Mouse (Mus musculus) stomach, embryonic 16.5 days (tissue): ENCODE results near the gene Fbxw5. TPM values are rescaled to one million over a fixed set of nuclear protein-coding genes. Genes with fewer than 3 reads are reported as not detected.

Experiments
- ATAC-seq: fragments of 200-750 bp; cut with Nextera tagmentation; 2 replicates; pipeline ENCODE4 v1.8.0; 2017; ENCODE audit warnings: moderate number of reproducible peaks, moderate TSS enrichment; ENCODE audit not compliant: insufficient read depth, low FRiP score
- H3K27ac ChIP-seq: fragments of 300-500 bp; sonication (generic); 2 replicates; pipeline ENCODE4 v1.5.1; 2014; ENCODE audit warnings: low read length
- H3K27me3 ChIP-seq: fragments of 300-500 bp; sonication (generic); 2 replicates; pipeline ENCODE4 v1.6.1; 2014; ENCODE audit warnings: low read length, control low read depth, mixed read lengths; ENCODE audit not compliant: control insufficient read depth, insufficient read depth
- H3K36me3 ChIP-seq: fragments of 300-500 bp; sonication (generic); 2 replicates; pipeline ENCODE4 v1.6.1; 2014; ENCODE audit warnings: low read length; ENCODE audit not compliant: control insufficient read depth, insufficient read depth
- H3K4me1 ChIP-seq: fragments of 300-500 bp; sonication (generic); 2 replicates; pipeline ENCODE4 v1.6.1; 2014; ENCODE audit warnings: low read length, control low read depth, mixed read lengths; ENCODE audit not compliant: control insufficient read depth, insufficient read depth
- H3K4me2 ChIP-seq: fragments of 300-500 bp; sonication (generic); 2 replicates; pipeline ENCODE4 v1.6.1; 2014; ENCODE audit warnings: low read depth, low read length, mixed read lengths
- H3K4me3 ChIP-seq: fragments of 300-500 bp; sonication (generic); replicated peaks from 2 replicates; pipeline ENCODE4 v1.5.1; 2014; ENCODE audit warnings: mild to moderate bottlenecking, low read length
- H3K9ac ChIP-seq: fragments of 300-500 bp; sonication (generic); 2 replicates; pipeline ENCODE4 v1.6.1; 2014; ENCODE audit warnings: low read length
- H3K9me3 ChIP-seq: fragments of 300-500 bp; sonication (generic); replicated peaks from 2 replicates; pipeline ENCODE4 v1.6.1; 2016; ENCODE audit warnings: low read length, control low read depth; ENCODE audit not compliant: control insufficient read depth
- WGBS: fragments of 180-500 bp; shearing (Covaris S2); extraction: QIAGEN DNeasy Blood & Tissue Kit; methylation state at CpG from one replicate; pipeline ENCODE4 v1.1.7; 2014; 5-methylcytosine and 5-hydroxymethylcytosine counted together
- polyA plus RNA-seq: library from polyadenylated mRNA; unstranded; fragments of >200 nt; fragmentation: Nextera tagmentation; extraction: Ambion mirVana; gene quantifications from 2 replicates; pipeline ENCODE4 v1.2.1, GENCODE M21; 2015

The Fbxw5 gene
- polyA plus RNA-seq, 1 experiment from 2014 or later, result 76.5 TPM

DNA sequence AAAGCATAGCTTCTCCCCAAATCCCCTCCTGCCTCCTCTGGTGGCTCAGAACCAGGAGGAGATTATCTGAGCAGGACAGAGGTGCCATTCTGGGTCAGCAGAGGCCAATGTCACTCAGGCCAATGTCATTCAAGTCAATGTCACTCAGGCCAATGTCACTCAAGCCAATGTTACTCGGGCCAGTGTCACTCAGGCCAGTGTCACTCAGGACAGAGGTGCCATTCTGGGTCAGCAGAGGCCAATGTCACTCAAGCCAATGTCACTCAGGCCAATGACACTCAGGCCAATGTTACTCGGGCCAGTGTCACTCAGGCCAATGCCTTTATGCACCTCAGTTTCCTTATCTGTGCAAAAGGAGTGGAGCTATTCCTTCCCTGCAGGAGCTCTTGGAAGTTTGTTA is 28.0 kb upstream of the Fbxw5 start:
- Histone ChIP-seq H3K4me3 (no peak overlapping the region), H3K27me3 (no peaks in the 10 kb centered on the region; the same call in 1 of the 2 replicates), H3K4me1 (no peaks in the 10 kb centered on the region), H3K36me3 (no peaks in the 10 kb centered on the region), H3K27ac (no peak overlapping the region), H3K4me2 (no peak overlapping the region), H3K9me3 (no peaks in the 10 kb centered on the region), H3K9ac (no peak overlapping the region)
- WGBS, result 70% methylated on average over 2 of the region's 2 CpGs
- no peak for ATAC-seq

GRCm38 (mm10) chr2:25477541-25477940 is 23.0 kb upstream of the Fbxw5 start:
- Histone ChIP-seq H3K36me3 (no peaks in the 10 kb centered on the region), H3K9me3 (no peaks in the 10 kb centered on the region), H3K4me2 (no peak overlapping the region), H3K4me3 (no peak overlapping the region), H3K27ac (no peak overlapping the region), H3K4me1 (no peaks in the 10 kb centered on the region), H3K27me3 (no peaks in the 10 kb centered on the region), H3K9ac (no peak overlapping the region)
- WGBS, result 89% methylated on average over 8 of the region's 8 CpGs
- no peak for ATAC-seq

DNA sequence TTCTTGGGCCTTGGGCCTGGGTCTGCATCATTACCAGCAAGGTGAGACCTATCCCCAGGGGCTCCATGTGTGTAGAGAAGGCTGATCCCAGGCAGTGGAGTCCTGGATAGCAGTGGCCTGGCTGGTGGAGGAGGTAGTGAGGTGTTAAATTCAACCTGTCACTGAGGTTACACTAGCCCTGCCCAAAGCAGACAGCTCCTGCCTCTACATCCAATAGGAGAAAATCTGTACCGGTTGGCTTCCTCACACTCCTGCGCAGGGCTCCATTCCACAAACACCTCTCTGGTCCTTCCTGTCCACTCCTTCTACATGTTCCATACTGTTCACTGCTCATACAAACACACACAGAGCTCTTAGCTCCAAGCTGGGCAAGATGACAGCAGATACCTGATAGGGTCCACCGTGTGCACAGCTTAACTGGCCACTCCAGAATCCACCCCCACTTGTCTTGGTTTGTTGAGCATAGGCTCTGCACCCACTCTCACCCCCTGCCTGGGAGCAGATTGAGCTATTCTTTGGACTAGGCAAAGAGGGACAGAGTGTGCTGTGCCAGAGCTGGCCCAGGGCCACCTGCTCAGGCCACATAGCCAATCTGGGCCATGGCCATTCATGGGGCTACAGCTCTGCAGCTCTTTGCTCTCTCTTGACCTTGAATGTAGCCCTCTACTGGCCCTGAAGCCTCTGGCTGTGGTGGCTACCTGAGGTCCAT is 22.4 kb upstream of the Fbxw5 start:
- H3K27me3 ChIP-seq, result no peaks in the 10 kb centered on the region
- H3K4me3 ChIP-seq, result no peak overlapping the region
- no peak overlapping the region for H3K9ac ChIP-seq
- ATAC-seq, result no peak
- no peaks in the 10 kb centered on the region for H3K36me3 ChIP-seq
- no peaks in the 10 kb centered on the region for H3K4me1 ChIP-seq
- WGBS, result 87% methylated on average over 3 of the region's 3 CpGs
- H3K27ac ChIP-seq, result no peak overlapping the region
- H3K4me2 ChIP-seq, result no peak overlapping the region
- H3K9me3 ChIP-seq, result no peaks in the 10 kb centered on the region

DNA sequence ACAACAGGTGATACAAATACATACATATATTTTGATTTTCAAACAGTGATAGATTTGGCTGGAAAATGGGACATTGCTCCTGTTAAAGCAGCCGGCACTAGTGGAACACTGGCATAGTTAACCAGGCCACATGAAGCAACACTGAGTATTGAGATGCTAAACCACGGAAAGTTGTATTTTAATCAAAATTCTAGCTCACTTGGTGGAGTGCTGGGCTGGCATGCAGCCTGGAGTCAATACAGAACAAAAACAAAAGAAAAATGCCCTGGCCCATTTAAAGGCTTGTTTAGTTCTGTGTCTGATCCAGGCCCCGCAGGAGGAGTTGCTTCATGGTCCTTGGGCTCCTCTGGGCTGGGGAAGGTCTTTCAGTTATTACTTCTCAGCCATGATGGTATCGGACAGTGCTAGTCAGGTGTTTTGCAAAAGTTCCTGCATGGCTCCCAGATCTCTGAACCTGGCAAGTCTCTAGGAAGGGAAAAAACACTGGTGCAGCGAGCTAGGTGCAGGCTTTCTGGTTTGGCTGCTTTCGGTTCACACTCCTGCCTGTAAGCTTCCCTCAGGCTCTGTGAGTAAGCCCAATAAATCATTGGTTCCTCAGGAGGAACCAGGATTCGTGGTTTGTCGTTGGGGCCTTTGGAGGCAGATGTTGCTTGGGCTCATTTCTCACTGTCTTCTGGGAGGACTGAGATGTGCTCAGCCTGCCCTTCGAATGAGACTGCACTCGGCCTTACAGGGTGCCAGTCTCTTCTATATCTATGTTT is 20.8 kb upstream of the Fbxw5 start:
- no peak for ATAC-seq
- WGBS, result 54% methylated on average over 10 of the region's 10 CpGs
- Histone ChIP-seq H3K4me1 (no peaks in the 10 kb centered on the region), H3K36me3 (no peaks in the 10 kb centered on the region), H3K9me3 (no peaks in the 10 kb centered on the region), H3K27ac (peak overlapping the region; percentile 78), H3K4me2 (no peak overlapping the region), H3K4me3 (no peak overlapping the region), H3K27me3 (no peaks in the 10 kb centered on the region), H3K9ac (no peak overlapping the region)

- Histone ChIP-seq H3K27ac (peak overlapping the region; percentile 78), H3K36me3 (no peaks in the 10 kb centered on the region), H3K4me3 (no peak overlapping the region), H3K4me1 (no peaks in the 10 kb centered on the region), H3K4me2 (no peak overlapping the region), H3K9ac (no peak overlapping the region), H3K27me3 (no peaks in the 10 kb centered on the region), H3K9me3 (no peaks in the 10 kb centered on the region)
- ATAC-seq, result no peak
- 72% methylated on average over 1 of the region's 1 CpGs for WGBS
These were observed 20.0 kb upstream of the Fbxw5 start for GRCm38 (mm10) chr2:25480541-25480940.

- no peak overlapping the region for H3K27ac ChIP-seq
- no peak overlapping the region for H3K9ac ChIP-seq
- H3K27me3 ChIP-seq, result no peaks in the 10 kb centered on the region
- H3K9me3 ChIP-seq, result no peaks in the 10 kb centered on the region
- 27% methylated on average over 7 of the region's 7 CpGs for WGBS
- no peak overlapping the region for H3K4me2 ChIP-seq
- H3K4me1 ChIP-seq, result no peaks in the 10 kb centered on the region
- H3K36me3 ChIP-seq, result no peaks in the 10 kb centered on the region
- no peak for ATAC-seq
- H3K4me3 ChIP-seq, result no peak overlapping the region
These were observed 17.6 kb upstream of the Fbxw5 start for GRCm38 (mm10) chr2:25482969-25483368.

GRCm38 (mm10) chr2:25484901-25485647 is 15.5 kb upstream of the Fbxw5 start:
- Histone ChIP-seq H3K36me3 (no peaks in the 10 kb centered on the region), H3K9ac (no peak overlapping the region), H3K27me3 (no peaks in the 10 kb centered on the region), H3K27ac (peak overlapping the region; percentile 59), H3K9me3 (no peaks in the 10 kb centered on the region), H3K4me3 (no peak overlapping the region), H3K4me2 (no peak overlapping the region), H3K4me1 (no peaks in the 10 kb centered on the region)
- 52% methylated on average over 11 of the region's 11 CpGs for WGBS
- peak; percentile 69 for ATAC-seq

DNA sequence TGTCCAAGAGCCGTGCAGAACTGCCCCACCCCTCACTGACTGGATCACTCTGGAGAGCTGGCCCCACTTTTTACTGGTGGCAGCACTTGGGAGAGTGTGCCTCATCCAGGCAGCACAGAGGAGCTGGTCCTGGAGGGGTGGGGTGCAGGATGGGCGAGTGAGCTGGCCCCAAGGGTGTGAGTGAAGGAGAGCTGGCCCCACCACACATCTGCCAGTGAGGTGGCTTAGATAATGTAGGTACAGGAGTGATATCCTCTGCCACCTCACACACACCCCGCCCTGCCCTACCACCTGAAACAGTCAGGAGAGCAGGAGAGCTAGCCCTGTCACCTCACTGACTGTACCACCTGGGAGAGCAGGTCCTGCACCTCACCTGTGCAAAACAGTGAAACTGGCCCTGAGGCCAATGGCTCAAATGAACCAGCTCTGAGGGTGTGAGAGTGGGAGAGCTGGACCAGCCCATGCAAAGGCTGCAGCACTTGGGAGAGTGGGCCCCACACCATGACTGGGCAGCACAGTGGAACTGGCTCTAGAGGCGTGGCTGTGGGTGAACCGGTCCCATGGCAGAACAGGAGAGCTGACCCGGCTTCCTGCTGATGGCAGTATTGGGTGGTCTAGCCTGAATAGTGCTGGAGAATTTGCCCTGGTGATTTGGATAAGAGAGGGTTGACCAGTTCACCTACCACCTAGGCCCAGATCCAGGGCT is 12.4 kb upstream of the Fbxw5 start:
- Histone ChIP-seq H3K4me1 (no peaks in the 10 kb centered on the region), H3K9me3 (no peaks in the 10 kb centered on the region), H3K27ac (peak overlapping the region; percentile 21; the same call in 1 of the 2 replicates), H3K4me3 (no peak overlapping the region), H3K36me3 (no peaks in the 10 kb centered on the region), H3K4me2 (no peak overlapping the region), H3K27me3 (no peaks in the 10 kb centered on the region), H3K9ac (no peak overlapping the region)
- peak; percentile 19; the same call in 1 of the 2 replicates for ATAC-seq
- 59% methylated on average over 6 of the region's 6 CpGs for WGBS
